In genomic region chr4:152318517-152319234, GRCm38 (mm10) we compare ENCODE assay signal across 8 mouse cellular contexts. TPM values are rescaled to one million over a fixed set of nuclear protein-coding genes. Genes with fewer than 3 reads are reported as not detected.
DNase-seq lines count a peak whose midpoint lies in the region; ATAC-seq and TF ChIP-seq lines count a peak whose summit lies in the region.

Gene Rnf207, minus strand, starts transcription at chr4:152318993.

- no peak within 1 kb of the TSS for H3K4me2 ChIP-seq in CH12.LX (ENCODE audit: insufficient read depth, low read depth, poor library complexity, severe bottlenecking)
- peak within 1 kb of the TSS; percentile 50 for H3K4me2 ChIP-seq in intestine, embryonic 16.5 days (ENCODE audit: low read depth, low read length)
- H3K4me2 ChIP-seq in liver, embryonic 13.5 days = peak within 1 kb of the TSS; percentile 49

- peak; percentile 51 for TF ChIP-seq RAD21 in CH12.LX (IDR thresholded peaks at IDR 0.05; ENCODE audit: low read depth, low read length)

- dilution Hi-C loops in CH12.LX (cut with MboI; ENCODE audit: extremely low pct_ligation_motif_present, extremely low pct_unique_long_range_greater_than_20kb, low sequenced_read_pairs) = no loop called here

- peak; percentile 75 for DNase-seq in 3T3-L1 (ENCODE audit: low read depth, low spot score)
- DNase-seq in CH12.LX (ENCODE audit: extremely low read depth) = no peak
- peak; percentile 77 to 82 for DNase-seq in cerebellum, postnatal 25 days
- DNase-seq in heart, adult 18-20 months = peak; percentile 68 to 83
- DNase-seq in liver, embryonic 13.5 days = peak; percentile 37
- peak; percentile 66 for DNase-seq in naive thymus-derived CD4-positive, alpha-beta T cell, adult 2 months (ENCODE audit: low read depth)
- peak; percentile 68 for DNase-seq in thymus, postnatal 4 days

- in situ Hi-C loops in CH12.LX (cut with MboI; ENCODE audit: low pct_ligation_motif_present, low pct_unique_long_range_greater_than_20kb, low sequenced_read_pairs) = no loop called here

- 4% methylated on average over 26 of the region's 26 CpGs for WGBS in intestine, embryonic 16.5 days
- WGBS in liver, embryonic 13.5 days (ENCODE audit: insufficient replicate concordance) = 6% methylated on average over 26 of the region's 26 CpGs

- TF ChIP-seq EP300 in CH12.LX (IDR thresholded peaks at IDR 0.05; ENCODE audit: low read length) = no peak

- TF ChIP-seq CTCF in CH12.LX (conservative IDR thresholded peaks at IDR 0.05 in 1 of 2, IDR thresholded peaks at IDR 0.05 in 1 of 2; ENCODE audit: low read depth in 2 of 2, low read length in 2 of 2) = peak in 1 of 2 experiments; percentile 75; a peak in 2 of 4 replicates

- TF ChIP-seq POLR2A in CH12.LX (IDR thresholded peaks at IDR 0.05; ENCODE audit: low read depth, low read length) = no peak

- no peak within 1 kb of the TSS for H3K9ac ChIP-seq in CH12.LX (ENCODE audit: insufficient read depth, low read depth)
- peak within 1 kb of the TSS; percentile 50 for H3K9ac ChIP-seq in intestine, embryonic 16.5 days (ENCODE audit: low read depth, low read length)
- H3K9ac ChIP-seq in liver, embryonic 13.5 days = 0 out of 2 replicates have a peak within 1 kb of the TSS, but pooled peaks have one; percentile 17

- peak; percentile 21; the same call in 1 of the 2 replicates for ATAC-seq in intestine, embryonic 16.5 days
- no peak for ATAC-seq in liver, embryonic 13.5 days (ENCODE audit: low read depth)

- H3K27me3 ChIP-seq in CH12.LX (replicated peaks) = peaks cover 30% of the 10 kb centered on the region
- H3K27me3 ChIP-seq in intestine, embryonic 16.5 days (replicated peaks; ENCODE audit: control insufficient read depth, insufficient read depth, low read length) = peaks cover 37% of the 10 kb centered on the region
- H3K27me3 ChIP-seq in liver, embryonic 13.5 days = peaks cover 54% of the 10 kb centered on the region

- H3K36me3 ChIP-seq in CH12.LX (replicated peaks in 1 of 2; ENCODE audit: control insufficient read depth in 1 of 2, insufficient read depth in 1 of 2, low read length in 1 of 2) = no peaks in the 10 kb centered on the region
- H3K36me3 ChIP-seq in intestine, embryonic 16.5 days (ENCODE audit: control insufficient read depth, insufficient read depth, low read length) = no peaks in the 10 kb centered on the region
- no peaks in the 10 kb centered on the region for H3K36me3 ChIP-seq in liver, embryonic 13.5 days

- no peak within 1 kb of the TSS for H3K4me3 ChIP-seq in CH12.LX (replicated peaks in 1 of 3; ENCODE audit: low read depth in 2 of 3, low read length in 2 of 3, poor library complexity in 1 of 3)
- H3K4me3 ChIP-seq in intestine, embryonic 16.5 days (ENCODE audit: low read length) = peak within 1 kb of the TSS; percentile 33
- H3K4me3 ChIP-seq in liver, embryonic 13.5 days (replicated peaks) = 0 out of 2 replicates have a peak within 1 kb of the TSS, but pooled peaks have one; percentile 29

- peaks cover 0 to 10% of the 10 kb centered on the region in 2 experiments; a peak in 2 of 4 replicates for H3K4me1 ChIP-seq in CH12.LX (ENCODE audit: control insufficient read depth in 1 of 2, insufficient read depth in 2 of 2)
- peaks cover 12% of the 10 kb centered on the region for H3K4me1 ChIP-seq in intestine, embryonic 16.5 days (ENCODE audit: control insufficient read depth, insufficient read depth, low read length)
- H3K4me1 ChIP-seq in liver, embryonic 13.5 days (replicated peaks) = peaks cover 11% of the 10 kb centered on the region

- no peaks in the 10 kb centered on the region for H3K9me3 ChIP-seq in CH12.LX (replicated peaks; ENCODE audit: low read length)
- no peaks in the 10 kb centered on the region for H3K9me3 ChIP-seq in intestine, embryonic 16.5 days (ENCODE audit: control insufficient read depth, low read length)
- no peaks in the 10 kb centered on the region for H3K9me3 ChIP-seq in liver, embryonic 13.5 days (replicated peaks)

- H3K27ac ChIP-seq in CH12.LX (ENCODE audit: insufficient read depth, low read depth) = no peak within 1 kb of the TSS
- no peak within 1 kb of the TSS for H3K27ac ChIP-seq in intestine, embryonic 16.5 days (ENCODE audit: low read length)
- no peak within 1 kb of the TSS for H3K27ac ChIP-seq in liver, embryonic 13.5 days

- no peaks in the 10 kb centered on the region for H3K79me2 ChIP-seq in CH12.LX (replicated peaks; ENCODE audit: control insufficient read depth, extremely low read depth, insufficient read depth, poor library complexity, severe bottlenecking)

TF ChIP-seq in CH12.LX, 34 proteins besides CTCF, POLR2A, EP300 and RAD21:
- TF ChIP-seq IRF4 (IDR thresholded peaks at IDR 0.05; ENCODE audit: low read depth, low read length) = no peak
- peak; percentile 59 for TF ChIP-seq SMC3 (IDR thresholded peaks at IDR 0.05; ENCODE audit: low read depth, low read length)

RNA-seq across cellular contexts. Expression of gene Rnf207, which starts in this region (rescaled TPM):
- total RNA-seq in CH12.LX (2012; rRNA removed) = 0.21 and 0.51 TPM in 2 replicates
- not detected in 2 replicates for total RNA-seq in CH12.LX (2014; rRNA removed)
- polyA plus RNA-seq in CH12.LX (2012; ENCODE audit: insufficient read length, low read depth) = not detected in 2 replicates
- 10 to 100 TPM; 38.8 to 46.0 TPM for total RNA-seq in heart, adult 18-20 months (2021)
- 1.5 and 1.8 TPM in 2 replicates for polyA plus RNA-seq in intestine, embryonic 16.5 days (2015; fragmentation: Nextera tagmentation; extraction: Ambion mirVana)
- polyA plus RNA-seq in liver, embryonic 13.5 days (2015; fragmentation: Nextera tagmentation; extraction: Ambion mirVana) = 0.27 and 0.31 TPM in 2 replicates

Comparison
In these comparisons a context has a peak if more than half of its experiments do, and no peak if none do; other contexts are left out.
1. RNA of gene Rnf207 (total RNA-seq): 38.8 to 46.0 TPM in heart, adult 18-20 months; 0.21 to 0.51 TPM in CH12.LX; every median in the first group is over 10 times any median in the second.
2. Peak in DNase-seq, H3K4me3 ChIP-seq, H3K9ac ChIP-seq and H3K4me2 ChIP-seq in liver, embryonic 13.5 days; RNA of the gene not detected or under 1 TPM.